Mouse (Mus musculus): Measurements from ENCODE around the gene Zc3h12d. TPM values are rescaled to one million over a fixed set of nuclear protein-coding genes. Genes with fewer than 3 reads are reported as not detected.
A peak's percentile ranks its signal among the peaks of the same experiment; 100 is the strongest.

Zc3h12d gene
- under 1 TPM; 0.38 to 0.42 TPM for total RNA-seq (2021)

- intact Hi-C loops (cut with DNase I): no loop called here
- DNase-seq: peak; percentile 30 to 44
Measured at GRCm38 (mm10) chr10:7832171-7832676, at the start of gene Zc3h12d. Zc3h12d (plus strand) TSS chr10:7832470.

GRCm38 (mm10) chr10:7787319-7787718, 45.0 kb upstream of the Zc3h12d start:
- no peak for DNase-seq
- intact Hi-C loops (cut with DNase I): no loop called here

GRCm38 (mm10) chr10:7792254-7792750, 40.0 kb upstream of the Zc3h12d start:
- intact Hi-C loops (cut with DNase I): loop anchor here (1.0 to 5.0 kb wide), 2 partner anchors 11 to 165 kb away; partner anchors contain the start of gene Tab2
- no peak for DNase-seq

GRCm38 (mm10) chr10:7792751-7793385, 39.4 kb upstream of the Zc3h12d start, which contains the start of the genes Ginm1 and Ppil4:
Ginm1 (minus strand) TSS chr10:7792824.
Ppil4 (plus strand) TSS chr10:7792891.
- intact Hi-C loops (cut with DNase I): loop anchor here (1.0 to 5.0 kb wide), 2 partner anchors 12 to 164 kb away; partner anchors contain the start of gene Tab2
- peak; percentile 92 to 93 for DNase-seq

GRCm38 (mm10) chr10:7801258-7801657, 31.0 kb upstream of the Zc3h12d start:
- no peak for DNase-seq
- intact Hi-C loops (cut with DNase I): no loop called here

GRCm38 (mm10) chr10:7802519-7803140, 29.6 kb upstream of the Zc3h12d start:
- no peak for DNase-seq
- intact Hi-C loops (cut with DNase I): no loop called here

GRCm38 (mm10) chr10:7809937-7810336, 22.3 kb upstream of the Zc3h12d start:
- intact Hi-C loops (cut with DNase I): loop anchor here (1.0 kb wide), 3 partner anchors 73 to 430 kb away; no protein-coding TSS in a partner anchor
- DNase-seq: peak; percentile 29 to 55

- no peak for DNase-seq
- intact Hi-C loops (cut with DNase I): no loop called here
Measured at GRCm38 (mm10) chr10:7816476-7816875, 15.8 kb upstream of the Zc3h12d start.

- intact Hi-C loops (cut with DNase I): no loop called here
- DNase-seq: no peak
Measured at GRCm38 (mm10) chr10:7818676-7819075, 13.6 kb upstream of the Zc3h12d start.

GRCm38 (mm10) chr10:7819156-7819555, 13.1 kb upstream of the Zc3h12d start:
- no peak for DNase-seq
- intact Hi-C loops (cut with DNase I): no loop called here

GRCm38 (mm10) chr10:7819603-7820002, 12.7 kb upstream of the Zc3h12d start:
- intact Hi-C loops (cut with DNase I): no loop called here
- DNase-seq: no peak

GRCm38 (mm10) chr10:7820171-7820570, 12.1 kb upstream of the Zc3h12d start:
- no peak for DNase-seq
- intact Hi-C loops (cut with DNase I): no loop called here

GRCm38 (mm10) chr10:7821981-7822380, 10.3 kb upstream of the Zc3h12d start:
- no peak for DNase-seq
- intact Hi-C loops (cut with DNase I): no loop called here

GRCm38 (mm10) chr10:7824663-7825280, 7.5 kb upstream of the Zc3h12d start:
- intact Hi-C loops (cut with DNase I): no loop called here

GRCm38 (mm10) chr10:7825281-7825665, 7.0 kb upstream of the Zc3h12d start:
- intact Hi-C loops (cut with DNase I): no loop called here
- no peak for DNase-seq

More at GRCm38 (mm10) chr10:7824663-7825280, 7.5 kb upstream of the Zc3h12d start:
- DNase-seq: no peak

GRCm38 (mm10) chr10:7826106-7826505, 6.2 kb upstream of the Zc3h12d start:
- no peak for DNase-seq
- intact Hi-C loops (cut with DNase I): no loop called here

- intact Hi-C loops (cut with DNase I): no loop called here
- no peak for DNase-seq
Measured at GRCm38 (mm10) chr10:7833377-7834165, 1.3 kb downstream of the Zc3h12d start.

GRCm38 (mm10) chr10:7834671-7835225, 2.5 kb downstream of the Zc3h12d start:
- intact Hi-C loops (cut with DNase I): no loop called here
- DNase-seq: no peak

- intact Hi-C loops (cut with DNase I): no loop called here
Measured at GRCm38 (mm10) chr10:7836902-7837301, 4.6 kb downstream of the Zc3h12d start.

GRCm38 (mm10) chr10:7837446-7837845, 5.2 kb downstream of the Zc3h12d start:
- no peak for DNase-seq
- intact Hi-C loops (cut with DNase I): no loop called here

More at GRCm38 (mm10) chr10:7836902-7837301, 4.6 kb downstream of the Zc3h12d start:
- DNase-seq: no peak

Data from heart, postnatal 36 days (tissue).